Mouse (Mus musculus): ENCODE data around the gene C3.

DNA sequence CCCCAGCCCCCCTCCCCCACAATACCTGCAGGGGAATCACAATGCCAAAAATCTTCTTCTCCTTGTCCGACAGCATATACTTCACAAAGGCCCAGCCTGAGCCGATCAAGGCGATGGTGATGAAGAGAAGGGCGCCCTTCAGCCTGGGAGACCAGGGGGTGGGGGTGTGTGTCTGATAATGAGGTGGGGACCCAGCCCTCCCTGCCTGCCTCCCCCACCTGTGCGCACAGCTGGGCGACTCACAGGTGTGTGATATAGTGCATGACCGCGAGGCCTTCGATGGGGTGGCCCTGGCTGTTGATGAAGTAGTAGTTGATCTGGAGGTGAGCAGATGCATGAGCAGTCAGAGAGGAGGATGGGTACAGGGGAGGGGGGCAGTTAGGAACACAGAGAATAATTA lies 9.2 kb upstream of the C3 start:
- TF ChIP-seq GATA1 (IDR thresholded peaks at IDR 0.05; ENCODE audit: borderline replicate concordance, low read length) = no peak
- TF ChIP-seq FLI1 (IDR thresholded peaks at IDR 0.05; ENCODE audit: low read length) = no peak

All from megakaryocyte, embryonic 14.5 days (primary cell).